Mouse (Mus musculus): ENCODE results near the gene Spsb4.

- no peak for TF ChIP-seq EP300 (IDR thresholded peaks at IDR 0.05; ENCODE audit: low read depth)
- TF ChIP-seq CTCF (IDR thresholded peaks at IDR 0.05; ENCODE audit: low read depth) = no peak
These were observed 8.2 kb downstream of the Spsb4 start for GRCm38 (mm10) chr9:97010447-97010846.

Measured in heart, postnatal 0 days (tissue).